Mouse (Mus musculus): ENCODE results near the gene Tsc22d2.
A peak's percentile ranks its signal among the peaks of the same experiment; 100 is the strongest.

Gene Tsc22d2

DNA sequence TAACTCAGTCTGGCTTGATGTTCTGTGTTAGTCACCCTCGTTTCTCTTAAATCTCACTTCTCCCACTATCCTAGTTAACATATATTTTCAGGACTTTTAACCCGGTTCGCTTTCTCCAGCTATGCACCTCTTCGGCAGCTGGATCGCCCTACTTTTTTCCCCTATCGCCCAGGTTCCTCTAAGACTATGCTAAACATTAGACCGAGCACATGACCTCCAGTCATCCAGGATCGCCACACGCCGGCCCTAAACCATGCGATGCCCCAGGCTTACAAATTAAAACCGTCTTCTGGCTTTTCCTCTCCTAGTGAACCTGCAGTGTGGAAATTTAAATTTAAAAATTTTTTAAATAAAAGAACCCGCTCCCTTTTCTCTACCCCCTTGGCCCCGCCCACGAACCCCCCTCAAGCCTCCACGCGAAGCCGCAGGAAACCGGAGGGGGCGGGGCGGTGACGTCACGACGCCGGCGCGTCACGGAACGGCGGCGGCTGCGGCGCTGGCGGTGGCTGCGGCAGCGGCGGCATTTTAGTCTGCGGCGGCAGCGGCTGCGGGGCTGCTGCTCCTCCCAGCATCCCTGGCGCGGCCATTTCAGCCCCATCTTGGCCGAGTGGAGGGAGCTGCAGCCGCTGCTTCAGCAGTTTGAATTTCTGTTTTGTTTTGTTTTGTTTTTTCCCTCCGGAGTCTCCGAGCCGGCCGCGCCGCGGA, at the start of gene Tsc22d2:
Gene Tsc22d2, plus strand, starts transcription at position 482 of the 705 bp plus-strand sequence.
- peak; percentile 88 for DNase-seq (ENCODE audit: low read depth, low spot score)

GRCm38 (mm10) chr3:58366756-58367155, 47.8 kb upstream of the Tsc22d2 start:
- DNase-seq (ENCODE audit: low read depth, low spot score): no peak

- no peak for DNase-seq (ENCODE audit: low read depth, low spot score)
These were observed 43.7 kb upstream of the Tsc22d2 start for GRCm38 (mm10) chr3:58370811-58371210.

DNA sequence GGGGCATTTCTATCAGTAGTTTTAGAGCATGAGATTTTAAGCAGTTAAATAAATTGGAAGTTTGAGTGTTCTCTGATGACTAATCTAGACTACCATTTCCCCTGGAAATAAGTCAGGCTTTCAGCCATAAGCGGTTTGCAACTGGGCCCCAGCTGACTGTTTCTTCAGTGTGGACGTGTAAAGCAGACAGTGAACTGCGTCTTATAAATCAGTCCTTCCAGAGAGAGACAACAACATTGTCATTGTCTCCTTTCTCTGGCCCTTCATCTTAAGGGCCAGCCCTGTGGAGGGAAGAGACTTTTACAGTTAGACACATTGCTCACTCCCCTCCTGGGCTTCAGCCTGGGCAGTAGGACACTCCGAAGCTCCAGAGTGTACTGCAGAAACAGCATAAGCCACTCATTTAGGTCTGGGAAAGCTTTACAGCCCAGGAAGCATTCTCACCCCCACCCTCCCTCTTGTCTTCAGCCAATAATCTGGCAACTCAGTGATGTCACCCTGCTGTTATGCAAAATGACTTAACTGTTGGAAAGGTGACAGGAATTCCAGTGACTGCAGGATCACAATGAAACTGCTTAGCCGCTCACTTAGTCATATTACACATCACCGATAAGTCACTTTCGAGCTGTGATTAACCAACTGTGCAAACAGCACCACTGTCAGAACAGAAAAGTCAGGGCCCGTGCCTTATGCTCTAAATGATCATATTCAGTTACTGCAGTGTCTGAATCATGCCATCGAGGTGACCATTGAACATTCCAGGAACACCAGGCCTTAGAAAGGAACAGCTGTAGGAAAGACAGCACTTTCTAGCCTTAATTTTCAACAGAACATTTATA, 42.2 kb upstream of the Tsc22d2 start:
- DNase-seq (ENCODE audit: low read depth, low spot score): peak; percentile 59

- no peak for DNase-seq (ENCODE audit: low read depth, low spot score)
These were observed 41.7 kb upstream of the Tsc22d2 start for GRCm38 (mm10) chr3:58372905-58373208.

DNA sequence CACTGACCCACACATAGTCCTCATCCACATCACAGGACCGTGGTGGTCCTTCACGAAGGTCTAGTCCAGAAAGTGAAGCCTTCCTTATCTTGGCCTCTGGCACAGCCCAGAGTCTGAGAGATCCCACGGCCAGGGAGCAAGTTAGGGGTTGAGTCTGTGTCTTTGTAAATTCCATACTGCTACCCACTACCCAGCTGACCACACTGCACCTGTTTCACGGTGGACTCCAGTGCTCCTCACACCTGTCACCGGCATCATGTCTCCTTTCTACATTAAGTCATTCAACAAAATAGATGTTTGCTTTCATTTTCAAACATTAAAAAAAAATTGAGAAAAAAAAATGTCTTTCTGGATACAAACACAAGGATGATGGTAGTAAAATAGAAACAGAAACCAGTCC, 40.2 kb upstream of the Tsc22d2 start:
- DNase-seq (ENCODE audit: low read depth, low spot score): no peak

DNA sequence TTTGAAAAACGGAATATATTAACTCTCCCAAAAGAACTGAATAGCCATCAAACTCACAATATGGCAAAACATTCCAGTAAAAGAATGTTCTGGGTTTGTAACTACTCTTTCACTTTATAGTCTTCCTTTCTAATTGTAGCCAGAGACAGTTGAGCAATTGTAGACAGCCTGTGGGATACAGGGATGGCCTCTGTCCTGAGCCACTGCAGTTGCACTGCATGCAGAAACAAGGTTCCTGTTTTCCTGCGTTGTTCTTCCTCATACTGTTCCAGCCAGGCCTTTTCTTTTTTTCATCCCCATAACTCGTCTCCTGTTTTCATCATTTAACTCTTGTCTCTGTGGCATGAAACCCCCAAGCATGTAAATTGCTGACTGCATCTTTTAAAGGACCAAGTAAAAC, 37.8 kb upstream of the Tsc22d2 start:
- DNase-seq (ENCODE audit: low read depth, low spot score): no peak

- no peak for DNase-seq (ENCODE audit: low read depth, low spot score)
These were observed 36.9 kb upstream of the Tsc22d2 start for GRCm38 (mm10) chr3:58377589-58378134.

- DNase-seq (ENCODE audit: low read depth, low spot score): no peak
These were observed 31.8 kb upstream of the Tsc22d2 start for GRCm38 (mm10) chr3:58382676-58383075.

- DNase-seq (ENCODE audit: low read depth, low spot score): no peak
These were observed 29.5 kb upstream of the Tsc22d2 start for GRCm38 (mm10) chr3:58385060-58385459.

- DNase-seq (ENCODE audit: low read depth, low spot score): no peak
These were observed 25.8 kb upstream of the Tsc22d2 start for GRCm38 (mm10) chr3:58388731-58389130.

DNA sequence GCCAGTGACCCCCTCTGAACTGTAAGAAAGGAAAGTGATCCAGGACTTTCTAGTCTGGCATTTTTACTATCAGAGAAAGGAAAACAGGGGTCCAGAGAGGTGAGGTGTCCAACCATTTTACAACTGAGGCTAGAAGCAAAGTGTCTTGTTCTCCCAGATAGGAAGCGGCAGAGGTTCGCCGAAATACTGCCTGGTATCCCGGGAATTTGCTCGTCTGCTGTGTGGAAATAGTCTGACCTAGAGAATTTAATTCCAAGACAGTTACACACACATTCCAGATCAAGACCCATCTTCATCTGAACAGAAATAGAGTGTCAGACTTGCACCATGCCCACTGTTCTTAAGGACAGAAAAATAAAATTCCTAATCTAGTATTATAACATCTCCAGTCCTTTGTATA, 16.0 kb upstream of the Tsc22d2 start:
- no peak for DNase-seq (ENCODE audit: low read depth, low spot score)

GRCm38 (mm10) chr3:58399931-58400330, 14.6 kb upstream of the Tsc22d2 start:
- no peak for DNase-seq (ENCODE audit: low read depth, low spot score)

DNA sequence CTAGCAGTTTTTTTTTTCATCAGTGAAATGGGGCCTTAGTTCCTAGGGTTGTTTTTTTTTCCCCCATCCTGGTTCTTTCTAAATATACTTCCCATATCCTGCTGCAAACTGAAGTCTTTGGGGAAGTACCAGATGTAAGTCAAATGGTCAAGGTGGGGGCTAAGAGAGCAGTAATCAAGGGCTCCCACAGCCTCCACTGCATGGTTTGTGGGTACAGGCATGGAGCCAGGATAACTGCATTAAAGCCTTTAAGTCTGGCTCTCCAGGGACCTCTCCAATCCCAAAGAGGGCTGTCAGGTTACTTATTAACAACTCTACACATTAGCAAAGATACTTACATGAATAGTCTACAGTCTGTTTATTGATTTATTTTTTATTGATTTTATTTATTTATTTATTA, 2.8 kb upstream of the Tsc22d2 start:
- no peak for DNase-seq (ENCODE audit: low read depth, low spot score)

GRCm38 (mm10) chr3:58413671-58414070, 844 bp upstream of the Tsc22d2 start:
- DNase-seq (ENCODE audit: low read depth, low spot score): no peak

DNA sequence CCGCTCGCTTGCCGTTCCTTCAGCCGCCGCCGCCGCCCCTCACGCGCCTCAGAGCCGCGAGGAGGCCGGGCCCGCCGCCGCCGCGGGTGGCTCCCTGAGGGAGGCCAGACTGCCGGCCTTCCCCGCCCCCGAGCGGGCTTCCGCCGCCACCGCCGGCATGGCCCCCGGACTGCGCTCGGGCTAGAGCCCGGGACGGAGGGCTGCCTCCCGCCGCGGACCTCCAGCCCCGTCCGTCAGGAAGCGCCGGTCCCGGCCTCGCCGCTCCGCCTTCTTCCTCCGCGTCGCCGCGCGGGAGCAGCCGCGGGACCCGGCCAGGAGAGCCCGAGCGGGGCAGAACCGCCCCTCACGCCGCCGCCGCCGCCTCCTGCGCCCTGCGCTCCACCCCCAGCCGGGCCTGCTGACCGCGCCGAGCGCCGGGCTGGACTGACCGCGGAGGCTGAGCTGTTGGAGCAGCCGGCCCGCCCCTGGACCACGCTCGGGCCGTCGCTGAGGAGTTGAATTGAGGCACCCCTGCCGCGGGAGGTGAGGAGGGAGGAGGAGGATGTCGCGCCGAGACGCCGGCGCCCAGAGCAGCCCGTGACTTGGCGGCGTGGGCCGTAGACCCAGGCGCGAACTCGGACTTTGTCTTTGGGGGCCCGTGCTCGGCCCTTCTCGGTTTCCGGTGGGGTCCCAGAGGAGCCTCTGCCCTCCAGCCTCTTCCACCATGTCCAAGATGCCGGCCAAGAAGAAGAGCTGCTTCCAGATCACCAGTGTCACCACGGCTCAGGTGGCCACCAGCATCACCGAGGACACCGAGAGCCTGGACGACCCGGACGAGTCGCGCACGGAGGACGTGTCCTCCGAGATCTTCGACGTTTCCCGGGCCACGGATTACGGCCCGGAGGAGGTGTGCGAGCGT, 720 bp downstream of the Tsc22d2 start:
- peak; percentile 29 for DNase-seq (ENCODE audit: low read depth, low spot score)

GRCm38 (mm10) chr3:58415884-58416725, 1.6 kb downstream of the Tsc22d2 start:
- peak; percentile 68 for DNase-seq (ENCODE audit: low read depth, low spot score)

GRCm38 (mm10) chr3:58416726-58417437, 2.4 kb downstream of the Tsc22d2 start:
- peak; percentile 24 for DNase-seq (ENCODE audit: low read depth, low spot score)

- no peak for DNase-seq (ENCODE audit: low read depth, low spot score)
These were observed 4.5 kb downstream of the Tsc22d2 start for GRCm38 (mm10) chr3:58418724-58419705.

Measured in retina, postnatal 7 days (tissue).